Mouse (Mus musculus) CD4-positive naive resting alpha-beta T cell, adult 76 days (primary cell): ENCODE results near the gene Atp5g1. TPM values are rescaled to one million over a fixed set of nuclear protein-coding genes. Genes with fewer than 3 reads are reported as not detected.

Experiments used
- total RNA-seq: library from RNA; stranded (reverse); gene quantifications from one replicate; pipeline ENCODE4 v1.2.4, GENCODE M21; 2023

Gene Atp5g1
- total RNA-seq: 102 TPM

DNA sequence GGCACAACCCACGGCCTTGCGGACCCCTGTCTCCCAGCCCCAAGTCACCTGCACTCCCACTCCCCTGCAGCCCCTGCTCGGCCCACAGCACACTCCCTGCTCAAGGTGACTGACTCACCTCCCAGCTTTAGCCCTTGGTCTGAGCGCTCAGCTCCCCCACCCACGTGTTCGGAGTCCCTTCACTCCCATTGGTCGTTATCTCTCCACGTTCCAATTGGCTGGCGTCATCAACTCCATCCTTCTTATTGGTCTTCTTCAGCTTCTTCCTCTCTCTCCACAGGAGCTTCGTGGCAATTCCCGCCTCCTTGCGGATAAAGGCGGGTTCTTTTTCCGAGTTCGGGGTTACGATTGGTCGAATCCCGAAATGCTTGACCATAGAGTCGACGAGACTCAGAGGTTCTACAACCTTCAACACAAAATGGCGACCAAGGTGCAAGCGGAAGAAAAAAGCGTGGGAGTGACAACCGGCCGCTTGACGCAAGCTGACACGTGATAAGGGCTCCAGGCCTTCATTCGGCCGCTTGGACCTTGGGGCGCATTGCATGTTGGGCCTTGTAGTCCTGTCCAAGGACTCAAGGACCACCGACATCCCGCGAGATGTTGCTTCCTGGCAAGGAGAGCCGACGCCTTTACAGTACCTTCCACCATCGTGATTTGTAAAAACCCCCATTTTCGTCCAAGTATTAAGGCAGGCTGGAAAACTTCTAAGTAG is at the start of gene Atp5g1:
Gene Atp5g1, minus strand, starts transcription at position 162 of the 712 bp plus-strand sequence.

DNA sequence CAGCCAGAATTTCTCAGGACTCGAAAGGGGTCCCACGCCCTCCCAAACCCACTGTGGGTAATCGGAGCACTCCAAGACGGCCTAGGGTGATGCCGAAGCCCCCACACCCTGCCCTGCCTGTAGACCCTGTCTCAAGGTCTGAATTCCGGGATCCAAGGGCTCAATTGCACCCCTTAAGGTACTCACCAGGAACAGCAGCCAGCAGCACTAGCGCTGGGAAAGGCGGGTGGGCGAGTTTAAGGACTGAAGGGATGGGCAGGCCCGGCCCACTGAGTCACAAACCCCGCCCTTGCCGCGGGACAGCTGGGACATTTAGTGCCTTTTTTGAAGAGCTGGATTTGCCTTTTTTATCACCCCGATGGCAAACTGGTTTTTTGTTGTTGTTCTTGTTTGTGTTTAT is 36.3 kb upstream of the Atp5g1 start, which contains the start of gene Calcoco2:
Gene Calcoco2, minus strand, starts transcription at position 214 of the 400 bp plus-strand sequence.

DNA sequence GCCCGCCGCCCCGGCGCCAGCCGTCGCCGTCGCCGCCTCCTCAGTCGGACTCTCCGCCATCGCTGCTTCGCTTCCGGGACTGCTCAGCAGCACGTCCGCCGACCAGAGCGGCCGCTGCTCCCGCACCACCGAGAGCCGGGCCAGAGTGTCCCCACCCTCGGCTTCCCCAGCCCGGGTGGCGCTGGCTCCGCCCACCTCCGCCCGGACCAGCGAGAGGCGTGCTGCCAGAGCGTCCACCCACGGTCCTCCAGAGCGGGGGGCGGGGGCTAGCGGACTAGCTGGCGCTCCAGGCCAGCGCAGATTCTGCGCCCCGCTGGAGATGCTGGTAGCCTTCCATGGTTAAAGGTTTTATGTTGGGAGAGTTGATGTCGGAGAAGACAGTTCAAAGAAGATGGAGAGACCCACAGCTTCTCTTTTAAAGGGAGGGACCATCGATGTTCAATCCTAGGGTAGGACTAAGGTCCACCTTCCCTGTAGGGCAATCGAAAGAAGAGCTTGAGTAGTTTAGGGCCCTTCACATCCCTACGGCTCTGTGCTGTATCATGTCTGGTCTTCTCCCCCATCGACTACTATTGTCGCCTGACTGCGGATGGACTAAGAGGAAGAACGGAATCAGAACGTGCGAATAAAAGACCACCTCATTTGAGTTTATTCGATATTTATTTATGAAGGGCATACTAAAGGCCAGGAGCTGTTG is 10.1 kb downstream of the Atp5g1 start, which contains the start of gene Ube2z:
Gene Ube2z, minus strand, starts transcription at position 174 of the 697 bp plus-strand sequence.

DNA sequence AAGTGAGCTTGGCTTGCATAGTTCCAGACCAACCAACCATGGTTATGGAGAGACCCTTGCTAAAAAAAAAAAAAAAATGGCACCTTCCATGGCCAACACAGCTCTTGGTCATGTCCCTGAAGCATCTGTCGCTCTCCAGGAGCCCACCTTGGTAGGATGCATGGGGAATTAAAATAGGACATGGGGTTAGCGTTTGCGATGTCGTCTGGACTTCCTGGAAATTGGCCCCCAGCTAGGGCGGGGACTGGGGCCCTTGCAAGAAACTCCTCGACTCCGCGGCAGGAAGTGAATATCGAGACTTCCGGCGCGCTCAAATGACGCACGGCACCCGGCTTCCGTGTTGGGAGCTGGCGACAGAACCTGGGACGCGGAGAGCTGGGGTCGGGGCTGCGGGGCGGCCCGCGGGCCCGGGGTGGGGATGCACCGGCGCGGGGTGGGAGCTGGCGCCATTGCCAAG is 40.8 kb downstream of the Atp5g1 start, which contains the start of gene Snf8:
Gene Snf8, plus strand, starts transcription at position 290 of the 457 bp plus-strand sequence.

Other genes starting within 250 kb of the Atp5g1 start
- gene Gngt2, start 238.5 kb downstream of the Atp5g1 start, total RNA-seq: 19.1 TPM
- gene Abi3, start 233.2 kb downstream of the Atp5g1 start, total RNA-seq: 29.2 TPM
- not detected for gene B4galnt2, start 160.8 kb downstream of the Atp5g1 start, total RNA-seq
- not detected for gene Igf2bp1, start 69.7 kb downstream of the Atp5g1 start, total RNA-seq
- gene Gip, start 51.1 kb downstream of the Atp5g1 start, total RNA-seq: not detected
- gene Snf8, start 40.8 kb downstream of the Atp5g1 start, total RNA-seq: 43.6 TPM
- gene Ube2z, start 10.3 kb downstream of the Atp5g1 start, total RNA-seq: 41.9 TPM
- gene Calcoco2, start 36.3 kb upstream of the Atp5g1 start, total RNA-seq: not detected
- gene Ttll6, start 58.1 kb upstream of the Atp5g1 start, total RNA-seq: not detected
- not detected for gene Hoxb13, start 118.6 kb upstream of the Atp5g1 start, total RNA-seq
- not detected for gene Hoxb9, start 195.8 kb upstream of the Atp5g1 start, total RNA-seq
- gene Hoxb8, start 206.2 kb upstream of the Atp5g1 start, total RNA-seq: not detected
- gene Hoxb7, start 211.0 kb upstream of the Atp5g1 start, total RNA-seq: not detected
- not detected for gene Hoxb6, start 216.8 kb upstream of the Atp5g1 start, total RNA-seq
- not detected for gene Hoxb5, start 227.7 kb upstream of the Atp5g1 start, total RNA-seq
- gene Hoxb4, start 242.6 kb upstream of the Atp5g1 start, total RNA-seq: 0.59 TPM
- not detected for gene Hoxb3, start 247.7 kb upstream of the Atp5g1 start, total RNA-seq